Mouse (Mus musculus) limb, embryonic 10.5 days (tissue): Measurements from ENCODE around the gene Drc3. TPM values are rescaled to one million over a fixed set of nuclear protein-coding genes. Genes with fewer than 3 reads are reported as not detected.

ENCODE experiments used
- DNase-seq: peaks from one replicate; pipeline ENCODE4 v3.0.0-alpha.2; 2017; ENCODE audit warnings: low spot score
- H3K27ac ChIP-seq: fragments of 300-500 bp; sonication (generic); 2 replicates; pipeline ENCODE4 v1.5.1; 2016; ENCODE audit warnings: mild to moderate bottlenecking
- H3K27me3 ChIP-seq: fragments of 300-500 bp; sonication (generic); 2 replicates; pipeline ENCODE4 v1.6.1; 2016; ENCODE audit warnings: low read depth, mild to moderate bottlenecking; ENCODE audit not compliant: poor library complexity, severe bottlenecking
- H3K36me3 ChIP-seq: fragments of 300-500 bp; sonication (generic); 2 replicates; pipeline ENCODE4 v1.6.1; 2016; ENCODE audit warnings: mild to moderate bottlenecking, moderate library complexity
- H3K4me1 ChIP-seq: fragments of 300-500 bp; sonication (generic); 2 replicates; pipeline ENCODE4 v1.6.1; 2016
- H3K4me3 ChIP-seq: fragments of 300-500 bp; sonication (generic); 2 replicates; pipeline ENCODE4 v1.5.1; 2016; ENCODE audit warnings: mild to moderate bottlenecking, moderate library complexity
- H3K9me3 ChIP-seq: fragments of 300-500 bp; sonication (generic); replicated peaks from 2 replicates; pipeline ENCODE4 v1.6.1; 2016; ENCODE audit warnings: mild to moderate bottlenecking
- WGBS: fragments of 180-500 bp; shearing (Covaris S2); methylation state at CpG from one replicate; pipeline ENCODE4 v1.1.7; 2016; 5-methylcytosine and 5-hydroxymethylcytosine counted together
- polyA plus RNA-seq: library from polyadenylated mRNA; unstranded; fragments of >200 nt; fragmentation: Nextera tagmentation; extraction: Ambion mirVana; gene quantifications from 2 replicates; pipeline ENCODE4 v1.2.1, GENCODE M21; 2016

Drc3 gene
- polyA plus RNA-seq = 1.0 and 1.1 TPM in 2 replicates

- DNase-seq = peak; percentile 98
- Histone ChIP-seq H3K27me3 (no peaks in the 10 kb centered on the region), H3K27ac (peak within 1 kb of the TSS; percentile 79), H3K36me3 (no peaks in the 10 kb centered on the region), H3K4me1 (peaks cover 19% of the 10 kb centered on the region), H3K9me3 (no peaks in the 10 kb centered on the region), H3K4me3 (peak within 1 kb of the TSS; percentile 81)
- under 1% methylated on average over 57 of the region's 57 CpGs for WGBS
Observed at GRCm38 (mm10) chr11:60352559-60353411, at the start of gene Drc3, which contains the start of gene Tom1l2. TSS of gene Drc3 (plus strand) at chr11:60353329. TSS of gene Tom1l2 (minus strand) at chr11:60352905.

- no peaks in the 10 kb centered on the region for H3K9me3 ChIP-seq
- peaks cover 27% of the 10 kb centered on the region for H3K4me1 ChIP-seq
- no peak overlapping the region for H3K27ac ChIP-seq
- no peaks in the 10 kb centered on the region for H3K27me3 ChIP-seq
- DNase-seq = no peak
- H3K36me3 ChIP-seq = no peaks in the 10 kb centered on the region
- H3K4me3 ChIP-seq = no peak overlapping the region
- WGBS = 88% methylated on average over 2 of the region's 2 CpGs
Observed at GRCm38 (mm10) chr11:60303497-60303896, 49.6 kb upstream of the Drc3 start.

- no peak overlapping the region for H3K4me3 ChIP-seq
- WGBS = 72% methylated on average over 4 of the region's 4 CpGs
Observed at GRCm38 (mm10) chr11:60305611-60306010, 47.5 kb upstream of the Drc3 start.

GRCm38 (mm10) chr11:60306834-60307233 lies 46.3 kb upstream of the Drc3 start:
- Histone ChIP-seq H3K4me3 (no peak overlapping the region), H3K27me3 (no peaks in the 10 kb centered on the region), H3K9me3 (no peaks in the 10 kb centered on the region), H3K36me3 (no peaks in the 10 kb centered on the region), H3K27ac (no peak overlapping the region), H3K4me1 (peaks cover 32% of the 10 kb centered on the region)
- peak; percentile 53 for DNase-seq
- WGBS = 62% methylated on average over 4 of the region's 4 CpGs

More at GRCm38 (mm10) chr11:60305611-60306010, 47.5 kb upstream of the Drc3 start:
- no peak for DNase-seq
- Histone ChIP-seq H3K27ac (no peak overlapping the region), H3K9me3 (no peaks in the 10 kb centered on the region), H3K27me3 (no peaks in the 10 kb centered on the region), H3K36me3 (no peaks in the 10 kb centered on the region), H3K4me1 (peaks cover 30% of the 10 kb centered on the region)

GRCm38 (mm10) chr11:60307375-60307825 lies 45.7 kb upstream of the Drc3 start:
- H3K27ac ChIP-seq = no peak overlapping the region
- no peaks in the 10 kb centered on the region for H3K9me3 ChIP-seq
- H3K27me3 ChIP-seq = no peaks in the 10 kb centered on the region
- peaks cover 26% of the 10 kb centered on the region for H3K4me1 ChIP-seq
- no peak overlapping the region for H3K4me3 ChIP-seq
- DNase-seq = no peak
- no peaks in the 10 kb centered on the region for H3K36me3 ChIP-seq
- WGBS = 93% methylated on average over 2 of the region's 2 CpGs

GRCm38 (mm10) chr11:60308061-60308460 lies 45.1 kb upstream of the Drc3 start:
- Histone ChIP-seq H3K27ac (no peak overlapping the region), H3K4me1 (peaks cover 22% of the 10 kb centered on the region)
- WGBS = 86% methylated on average over 2 of the region's 2 CpGs

GRCm38 (mm10) chr11:60308506-60309116 lies 44.5 kb upstream of the Drc3 start:
- H3K9me3 ChIP-seq = no peaks in the 10 kb centered on the region
- WGBS = 83% methylated on average over 12 of the region's 12 CpGs
- no peaks in the 10 kb centered on the region for H3K27me3 ChIP-seq
- no peaks in the 10 kb centered on the region for H3K36me3 ChIP-seq
- H3K4me3 ChIP-seq = no peak overlapping the region
- H3K27ac ChIP-seq = no peak overlapping the region
- no peak for DNase-seq
- peaks cover 22% of the 10 kb centered on the region for H3K4me1 ChIP-seq

More at GRCm38 (mm10) chr11:60308061-60308460, 45.1 kb upstream of the Drc3 start:
- H3K4me3 ChIP-seq = no peak overlapping the region
- no peaks in the 10 kb centered on the region for H3K27me3 ChIP-seq
- no peaks in the 10 kb centered on the region for H3K36me3 ChIP-seq
- H3K9me3 ChIP-seq = no peaks in the 10 kb centered on the region
- no peak for DNase-seq

- no peak overlapping the region for H3K4me3 ChIP-seq
- H3K36me3 ChIP-seq = no peaks in the 10 kb centered on the region
- no peak overlapping the region for H3K27ac ChIP-seq
- no peaks in the 10 kb centered on the region for H3K9me3 ChIP-seq
- H3K4me1 ChIP-seq = peaks cover 22% of the 10 kb centered on the region
- H3K27me3 ChIP-seq = no peaks in the 10 kb centered on the region
- no peak for DNase-seq
Observed at GRCm38 (mm10) chr11:60309875-60310274, 43.3 kb upstream of the Drc3 start.

GRCm38 (mm10) chr11:60311025-60311854 lies 41.9 kb upstream of the Drc3 start:
- Histone ChIP-seq H3K9me3 (no peaks in the 10 kb centered on the region), H3K4me3 (no peak overlapping the region), H3K27me3 (no peaks in the 10 kb centered on the region), H3K27ac (peak overlapping the region; percentile 59; the same call in 1 of the 2 replicates), H3K4me1 (peaks cover 14% of the 10 kb centered on the region), H3K36me3 (no peaks in the 10 kb centered on the region)
- 26% methylated on average over 8 of the region's 8 CpGs for WGBS
- no peak for DNase-seq

GRCm38 (mm10) chr11:60316250-60316649 lies 36.9 kb upstream of the Drc3 start:
- Histone ChIP-seq H3K36me3 (no peaks in the 10 kb centered on the region), H3K4me1 (peaks cover 22% of the 10 kb centered on the region), H3K4me3 (no peak overlapping the region), H3K9me3 (no peaks in the 10 kb centered on the region), H3K27me3 (no peaks in the 10 kb centered on the region), H3K27ac (no peak overlapping the region)
- 77% methylated on average over 7 of the region's 7 CpGs for WGBS
- DNase-seq = no peak

GRCm38 (mm10) chr11:60316883-60317282 lies 36.2 kb upstream of the Drc3 start:
- H3K27ac ChIP-seq = no peak overlapping the region
- peaks cover 17% of the 10 kb centered on the region for H3K4me1 ChIP-seq

GRCm38 (mm10) chr11:60317376-60318102 lies 35.6 kb upstream of the Drc3 start:
- no peaks in the 10 kb centered on the region for H3K27me3 ChIP-seq
- peaks cover 17% of the 10 kb centered on the region for H3K4me1 ChIP-seq
- no peaks in the 10 kb centered on the region for H3K36me3 ChIP-seq
- H3K4me3 ChIP-seq = no peak overlapping the region
- H3K27ac ChIP-seq = no peak overlapping the region
- DNase-seq = no peak
- no peaks in the 10 kb centered on the region for H3K9me3 ChIP-seq
- WGBS = 74% methylated on average over 7 of the region's 7 CpGs

More at GRCm38 (mm10) chr11:60316883-60317282, 36.2 kb upstream of the Drc3 start:
- H3K9me3 ChIP-seq = no peaks in the 10 kb centered on the region
- no peak for DNase-seq
- H3K36me3 ChIP-seq = no peaks in the 10 kb centered on the region
- H3K4me3 ChIP-seq = no peak overlapping the region
- no peaks in the 10 kb centered on the region for H3K27me3 ChIP-seq
- 84% methylated on average over 8 of the region's 8 CpGs for WGBS
